29 mouse cellular contexts compared by ENCODE assay signal in the genomic region with DNA sequence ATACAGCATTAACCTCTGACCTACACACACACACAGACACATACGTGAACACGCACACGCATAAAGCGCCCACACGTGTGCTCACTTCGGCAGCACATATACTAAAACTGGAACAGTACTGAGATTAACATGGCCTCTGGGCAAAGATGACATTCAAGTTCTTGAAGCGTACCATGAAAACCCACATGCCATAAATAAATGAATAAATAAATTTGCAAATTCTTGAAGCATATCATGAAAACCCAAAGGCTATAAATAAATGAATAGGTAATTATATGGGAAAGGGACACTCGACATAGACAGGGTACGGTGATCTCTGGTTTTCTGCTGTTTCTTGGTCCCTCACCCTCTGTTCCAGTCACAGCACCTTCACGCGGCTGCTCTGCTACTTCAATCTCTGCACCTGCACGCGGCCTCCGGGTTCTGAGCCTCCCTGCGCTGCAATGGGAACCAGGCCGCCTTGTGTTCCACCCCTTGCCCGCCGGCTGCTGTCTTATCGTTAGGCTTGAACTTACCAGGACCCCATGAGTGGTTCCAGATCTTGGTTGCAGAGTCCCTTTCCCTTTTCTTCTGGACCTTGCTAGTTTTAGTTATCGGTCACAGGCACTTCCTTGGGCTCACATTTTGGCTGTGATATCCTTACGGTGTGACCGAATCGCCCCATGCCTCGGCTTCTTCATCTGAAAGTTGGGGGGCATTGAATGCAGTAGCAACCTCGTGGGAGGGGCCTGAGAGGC. TPM values are rescaled to one million over a fixed set of nuclear protein-coding genes. Genes with fewer than 3 reads are reported as not detected.
"Had no signal": no experiment of that assay in that cellular context is flagged by ENCODE, and none has a peak within 500 bp of the region (broad histone marks: within the 10 kb centered on the region; RNA-seq: fewer than 3 reads in every experiment).

No protein-coding gene starts in this region.

- DNase-seq: gastrocnemius, postnatal 14 days; gastrocnemius, postnatal 36 days; heart, postnatal 14 days; heart, postnatal 36 days; kidney, adult 11 months; kidney, adult 2 months; kidney, adult 9 months; kidney, postnatal 14 days; kidney, postnatal 36 days; layer of hippocampus, adult 9-11 months; layer of hippocampus, postnatal 36 days; left cerebral cortex, postnatal 4 days had no signal

- H3K9ac ChIP-seq: heart, embryonic 13.5 days; heart, embryonic 15.5 days; hindbrain, embryonic 13.5 days; hindbrain, embryonic 15.5 days; kidney, embryonic 15.5 days; limb, embryonic 13.5 days; limb, embryonic 15.5 days; liver, embryonic 12.5 days; liver, embryonic 14.5 days had no signal

- H3K27me3 ChIP-seq: heart, embryonic 15.5 days; hindbrain, embryonic 15.5 days; kidney, embryonic 15.5 days; limb, embryonic 13.5 days; limb, embryonic 15.5 days; liver, embryonic 12.5 days had no signal

- H3K36me3 ChIP-seq: heart, embryonic 13.5 days; heart, embryonic 15.5 days; hindbrain, embryonic 13.5 days; hindbrain, embryonic 15.5 days; kidney, embryonic 15.5 days; limb, embryonic 13.5 days; limb, embryonic 15.5 days; liver, embryonic 12.5 days had no signal

- H3K4me2 ChIP-seq: heart, embryonic 11.5 days; heart, embryonic 13.5 days; heart, embryonic 15.5 days; hindbrain, embryonic 13.5 days; hindbrain, embryonic 15.5 days; kidney, embryonic 15.5 days; limb, embryonic 13.5 days; limb, embryonic 15.5 days; liver, embryonic 12.5 days had no signal

- H3K9me3 ChIP-seq: heart, embryonic 13.5 days; heart, embryonic 15.5 days; hindbrain, embryonic 13.5 days; hindbrain, embryonic 15.5 days; kidney, embryonic 15.5 days; limb, embryonic 13.5 days; limb, embryonic 15.5 days; liver, embryonic 12.5 days had no signal

- H3K4me3 ChIP-seq: heart, adult 2 months; heart, embryonic 13.5 days; heart, embryonic 15.5 days; hindbrain, embryonic 13.5 days; hindbrain, embryonic 15.5 days; kidney, embryonic 15.5 days; limb, embryonic 13.5 days; limb, embryonic 15.5 days; liver, embryonic 12.5 days had no signal

- H3K4me1 ChIP-seq: heart, embryonic 15.5 days; hindbrain, embryonic 13.5 days; hindbrain, embryonic 15.5 days; limb, embryonic 13.5 days; limb, embryonic 15.5 days; liver, embryonic 12.5 days had no signal

- ATAC-seq: hindbrain, postnatal 0 days; intestine, embryonic 16.5 days; liver, embryonic 12.5 days had no signal

- H3K27ac ChIP-seq: heart, adult 2 months; heart, embryonic 13.5 days; heart, embryonic 15.5 days; hindbrain, embryonic 13.5 days; hindbrain, embryonic 15.5 days; hindbrain, postnatal 0 days; kidney, embryonic 15.5 days; kidney, postnatal 0 days; limb, embryonic 13.5 days; limb, embryonic 15.5 days; liver, embryonic 12.5 days; liver, embryonic 14.5 days had no signal

RNA-seq across cellular contexts. Expression of a gene that starts 28.5 kb away (rescaled TPM):
- total RNA-seq: gastrocnemius, adult 8-10 months; heart, postnatal 36 days; liver, adult 2 months had no signal
- polyA plus RNA-seq: heart, adult 2 months; liver, adult 2 months had no signal

RNA-seq across cellular contexts. Expression of a gene that starts 58.0 kb away (rescaled TPM):
- total RNA-seq: gastrocnemius, adult 18-20 months had no signal
